Mouse (Mus musculus): ENCODE measurements at regions not wholly inside any gene's neighbourhood (a gene's known extent, or its start where the extent isn't known, plus 50 kb on each side); places are given as distances from the start of the nearest gene placed in this dataset.

- H3K36me3 ChIP-seq (ENCODE audit: insufficient read depth, low read length): no peaks in the 10 kb centered on the region
- peaks cover 4% of the 10 kb centered on the region; the same call in 1 of the 2 replicates for H3K4me1 ChIP-seq (replicated peaks; ENCODE audit: low read depth, low read length)
- H3K4me3 ChIP-seq (replicated peaks; ENCODE audit: low read length): no peak overlapping the region
- peaks cover 5% of the 10 kb centered on the region; the same call in 1 of the 2 replicates for H3K27me3 ChIP-seq (ENCODE audit: insufficient read depth, low read length)
- TF ChIP-seq NANOG (IDR thresholded peaks at IDR 0.05; ENCODE audit: borderline replicate concordance, low read length): no peak
- no peak for TF ChIP-seq CTCF (conservative IDR thresholded peaks at IDR 0.05; ENCODE audit: low read length)
- no peaks in the 10 kb centered on the region; the same call in 1 of the 2 replicates for H3K9me3 ChIP-seq (ENCODE audit: low read length)
These were observed 216.2 kb upstream of the Zmiz1 start for GRCm38 (mm10) chr14:25242753-25243152.

DNA sequence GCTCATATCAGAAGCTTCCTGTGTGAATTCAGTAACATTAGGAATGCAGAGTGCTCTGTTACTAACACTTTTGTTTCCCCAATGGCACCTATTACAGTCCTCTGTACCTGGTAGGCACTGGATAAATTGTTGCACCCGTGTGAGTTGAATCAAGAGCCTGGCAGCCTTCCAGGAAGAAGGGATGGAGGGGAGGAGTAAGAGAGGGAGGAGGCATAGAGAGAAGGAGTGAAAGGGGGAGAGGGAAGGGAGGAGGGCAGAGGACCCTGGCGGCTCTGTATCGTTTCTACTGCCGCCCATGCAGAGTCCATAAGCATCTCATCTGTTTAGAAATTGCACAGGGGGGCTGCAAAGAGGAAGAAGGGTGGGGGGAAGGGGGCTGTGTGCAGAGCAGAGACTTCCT is 215.7 kb upstream of the Zmiz1 start:
- no peaks in the 10 kb centered on the region for H3K36me3 ChIP-seq (ENCODE audit: insufficient read depth, low read length)
- no peak overlapping the region for H3K4me3 ChIP-seq (replicated peaks; ENCODE audit: low read length)
- H3K4me1 ChIP-seq (replicated peaks; ENCODE audit: low read depth, low read length): peaks cover 4% of the 10 kb centered on the region; the same call in 1 of the 2 replicates
- no peaks in the 10 kb centered on the region; the same call in 1 of the 2 replicates for H3K9me3 ChIP-seq (ENCODE audit: low read length)
- peaks cover 5% of the 10 kb centered on the region; the same call in 1 of the 2 replicates for H3K27me3 ChIP-seq (ENCODE audit: insufficient read depth, low read length)
- TF ChIP-seq POU5F1 (IDR thresholded peaks at IDR 0.05; ENCODE audit: borderline replicate concordance, low read length) (no peak), NANOG (IDR thresholded peaks at IDR 0.05; ENCODE audit: borderline replicate concordance, low read length) (no peak), CTCF (conservative IDR thresholded peaks at IDR 0.05; ENCODE audit: low read length) (no peak)

DNA sequence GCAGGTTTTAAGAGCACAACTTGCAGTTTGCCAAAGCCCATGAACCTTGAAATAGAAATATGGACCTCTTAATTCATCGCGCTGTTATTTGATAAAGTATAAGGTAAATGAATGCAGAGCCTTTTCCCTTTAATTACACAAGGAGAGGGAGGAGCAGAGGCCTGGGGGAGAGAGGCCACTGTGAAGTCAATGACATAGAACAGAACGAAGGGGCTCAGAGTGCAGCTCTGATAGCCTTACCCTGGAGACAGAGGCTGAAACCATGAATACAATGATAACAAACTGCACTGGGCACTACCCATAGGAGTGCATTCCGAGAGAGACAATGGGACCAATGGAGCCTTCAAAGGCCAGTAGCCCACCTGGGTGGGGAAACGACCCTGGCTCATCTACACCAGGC is 215.3 kb upstream of the Zmiz1 start:
- no peaks in the 10 kb centered on the region for H3K36me3 ChIP-seq (ENCODE audit: insufficient read depth, low read length)
- H3K9me3 ChIP-seq (ENCODE audit: low read length): no peaks in the 10 kb centered on the region; the same call in 1 of the 2 replicates
- TF ChIP-seq CTCF (conservative IDR thresholded peaks at IDR 0.05; ENCODE audit: low read length) (no peak), POU5F1 (IDR thresholded peaks at IDR 0.05; ENCODE audit: borderline replicate concordance, low read length) (no peak), NANOG (IDR thresholded peaks at IDR 0.05; ENCODE audit: borderline replicate concordance, low read length) (no peak)
- H3K27me3 ChIP-seq (ENCODE audit: insufficient read depth, low read length): peaks cover 5% of the 10 kb centered on the region; the same call in 1 of the 2 replicates
- peaks cover 4% of the 10 kb centered on the region; the same call in 1 of the 2 replicates for H3K4me1 ChIP-seq (replicated peaks; ENCODE audit: low read depth, low read length)
- H3K4me3 ChIP-seq (replicated peaks; ENCODE audit: low read length): no peak overlapping the region

DNA sequence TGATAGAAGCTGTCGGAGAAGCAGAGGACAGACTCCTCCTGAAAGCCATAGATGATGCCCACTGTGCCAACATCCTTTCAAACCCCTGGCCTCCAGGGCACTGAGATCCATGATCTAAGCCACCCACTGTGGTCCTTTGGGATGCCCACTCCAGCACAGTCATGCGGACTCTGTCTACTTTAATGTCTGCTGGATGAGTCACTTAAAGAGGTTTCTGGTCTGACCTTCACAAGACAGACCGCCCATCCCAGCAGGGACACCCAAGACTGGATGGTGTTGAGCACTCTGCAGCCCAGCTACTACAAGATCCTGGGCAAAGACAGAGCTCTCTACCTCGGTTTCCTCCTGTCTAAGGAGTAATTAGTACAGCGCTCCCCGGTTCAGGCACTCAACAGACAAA is 214.1 kb upstream of the Zmiz1 start:
- H3K36me3 ChIP-seq (ENCODE audit: insufficient read depth, low read length): no peaks in the 10 kb centered on the region
- no peak for TF ChIP-seq NANOG (IDR thresholded peaks at IDR 0.05; ENCODE audit: borderline replicate concordance, low read length)
- no peak for TF ChIP-seq CTCF (conservative IDR thresholded peaks at IDR 0.05; ENCODE audit: low read length)
- no peak for TF ChIP-seq POU5F1 (IDR thresholded peaks at IDR 0.05; ENCODE audit: borderline replicate concordance, low read length)
- no peaks in the 10 kb centered on the region for H3K9me3 ChIP-seq (ENCODE audit: low read length)
- H3K4me1 ChIP-seq (replicated peaks; ENCODE audit: low read depth, low read length): no peaks in the 10 kb centered on the region
- H3K4me3 ChIP-seq (replicated peaks; ENCODE audit: low read length): no peak overlapping the region
- peaks cover 5% of the 10 kb centered on the region; the same call in 1 of the 2 replicates for H3K27me3 ChIP-seq (ENCODE audit: insufficient read depth, low read length)

DNA sequence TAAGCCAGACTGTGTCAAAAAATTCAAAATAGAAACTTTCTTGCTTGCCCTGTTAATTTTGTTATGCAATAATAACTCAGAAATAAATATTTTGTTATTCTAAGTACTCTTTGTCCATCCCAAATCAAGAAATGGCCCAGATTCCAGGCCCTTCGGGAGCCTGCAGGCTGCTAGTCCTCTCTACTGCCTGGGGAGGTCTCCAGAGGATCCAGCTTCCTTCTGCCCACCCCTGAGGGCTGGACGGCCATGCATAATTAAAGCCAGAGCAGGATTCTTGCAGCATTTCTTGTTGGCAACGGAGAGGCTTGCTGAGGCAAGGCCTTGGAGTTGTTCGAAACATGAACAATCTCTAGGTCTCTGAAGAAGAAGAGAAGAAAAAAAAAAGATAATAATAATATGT is 213.3 kb upstream of the Zmiz1 start:
- Histone ChIP-seq H3K4me1 (replicated peaks; ENCODE audit: low read depth, low read length) (no peaks in the 10 kb centered on the region), H3K9me3 (ENCODE audit: low read length) (no peaks in the 10 kb centered on the region), H3K27me3 (ENCODE audit: insufficient read depth, low read length) (peaks cover 5% of the 10 kb centered on the region; the same call in 1 of the 2 replicates), H3K36me3 (ENCODE audit: insufficient read depth, low read length) (no peaks in the 10 kb centered on the region), H3K4me3 (replicated peaks; ENCODE audit: low read length) (no peak overlapping the region)
- TF ChIP-seq CTCF (conservative IDR thresholded peaks at IDR 0.05; ENCODE audit: low read length): no peak
- TF ChIP-seq POU5F1 (IDR thresholded peaks at IDR 0.05; ENCODE audit: borderline replicate concordance, low read length): no peak
- TF ChIP-seq NANOG (IDR thresholded peaks at IDR 0.05; ENCODE audit: borderline replicate concordance, low read length): no peak

DNA sequence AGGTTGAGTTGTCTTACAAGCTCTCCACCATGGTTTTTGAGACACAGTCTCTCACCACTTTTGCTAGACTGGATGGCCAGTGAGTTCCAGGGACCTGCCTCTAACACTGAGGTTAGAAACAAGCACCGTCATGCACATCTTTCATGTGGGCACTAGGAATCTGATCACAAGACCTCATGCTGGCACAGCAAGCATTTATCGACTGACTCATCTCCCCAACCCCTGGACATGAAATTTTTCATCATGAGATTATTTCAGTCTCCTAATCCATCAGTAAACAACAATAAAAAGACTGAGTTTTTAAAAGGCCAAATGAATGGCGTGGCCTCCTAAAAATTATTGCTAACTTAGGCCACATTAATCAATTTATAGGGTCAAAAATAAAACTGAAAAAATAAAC is 210.0 kb upstream of the Zmiz1 start:
- Histone ChIP-seq H3K4me1 (replicated peaks; ENCODE audit: low read depth, low read length) (no peaks in the 10 kb centered on the region), H3K4me3 (replicated peaks; ENCODE audit: low read length) (no peak overlapping the region), H3K9me3 (ENCODE audit: low read length) (no peaks in the 10 kb centered on the region), H3K27me3 (ENCODE audit: insufficient read depth, low read length) (peaks cover 5% of the 10 kb centered on the region), H3K36me3 (ENCODE audit: insufficient read depth, low read length) (no peaks in the 10 kb centered on the region)
- TF ChIP-seq POU5F1 (IDR thresholded peaks at IDR 0.05; ENCODE audit: borderline replicate concordance, low read length) (no peak), NANOG (IDR thresholded peaks at IDR 0.05; ENCODE audit: borderline replicate concordance, low read length) (no peak), CTCF (conservative IDR thresholded peaks at IDR 0.05; ENCODE audit: low read length) (no peak)

- Histone ChIP-seq H3K4me3 (replicated peaks; ENCODE audit: low read length) (no peak overlapping the region), H3K27me3 (ENCODE audit: insufficient read depth, low read length) (no peaks in the 10 kb centered on the region; the same call in none of the 2 replicates), H3K9me3 (ENCODE audit: low read length) (no peaks in the 10 kb centered on the region), H3K36me3 (ENCODE audit: insufficient read depth, low read length) (no peaks in the 10 kb centered on the region), H3K4me1 (replicated peaks; ENCODE audit: low read depth, low read length) (no peaks in the 10 kb centered on the region)
- TF ChIP-seq POU5F1 (IDR thresholded peaks at IDR 0.05; ENCODE audit: borderline replicate concordance, low read length) (no peak), NANOG (IDR thresholded peaks at IDR 0.05; ENCODE audit: borderline replicate concordance, low read length) (no peak), CTCF (conservative IDR thresholded peaks at IDR 0.05; ENCODE audit: low read length) (no peak)
These were observed 205.8 kb upstream of the Zmiz1 start for GRCm38 (mm10) chr14:25253016-25253850.

DNA sequence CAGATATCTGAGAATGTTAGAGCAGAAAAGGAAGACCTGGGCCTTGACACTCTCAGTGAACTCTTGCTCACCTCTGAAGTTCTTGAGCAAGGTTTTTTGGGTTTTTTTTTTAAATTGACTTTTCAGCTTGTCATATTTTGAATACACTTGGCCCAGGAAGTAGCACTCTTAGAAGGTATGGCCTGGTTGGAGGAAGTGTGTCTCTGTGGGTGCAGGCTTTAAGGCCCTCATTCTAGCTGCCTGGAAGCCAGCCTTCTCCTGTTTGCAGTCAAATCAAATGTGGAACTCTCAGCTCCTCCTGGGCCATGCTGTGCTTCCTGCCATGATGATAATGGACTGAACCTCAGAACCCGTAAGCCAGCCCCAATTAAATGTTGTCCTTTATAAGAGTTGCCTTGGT is 195.9 kb upstream of the Zmiz1 start:
- no peaks in the 10 kb centered on the region for H3K36me3 ChIP-seq (ENCODE audit: insufficient read depth, low read length)

More for the DNA sequence above, 195.9 kb upstream of the Zmiz1 start:
- no peak overlapping the region for H3K4me3 ChIP-seq (replicated peaks; ENCODE audit: low read length)
- no peaks in the 10 kb centered on the region for H3K9me3 ChIP-seq (ENCODE audit: low read length)
- TF ChIP-seq CTCF (conservative IDR thresholded peaks at IDR 0.05; ENCODE audit: low read length): no peak
- TF ChIP-seq POU5F1 (IDR thresholded peaks at IDR 0.05; ENCODE audit: borderline replicate concordance, low read length): no peak
- no peak for TF ChIP-seq NANOG (IDR thresholded peaks at IDR 0.05; ENCODE audit: borderline replicate concordance, low read length)
- no peaks in the 10 kb centered on the region for H3K4me1 ChIP-seq (replicated peaks; ENCODE audit: low read depth, low read length)
- H3K27me3 ChIP-seq (ENCODE audit: insufficient read depth, low read length): peaks cover 14% of the 10 kb centered on the region
